Mouse (Mus musculus) testis, adult 2 months (tissue): ENCODE data around the gene Cdc42bpa.

ENCODE experiments used
- CTCF ChIP-seq: fragments of 200-500 bp; IDR thresholded peaks from 2 replicates; pipeline ENCODE4 v1.5.1; 2012; ENCODE audit warnings: low read depth, mild to moderate bottlenecking, inconsistent platforms, low read length, moderate library complexity; ENCODE audit not compliant: control insufficient read depth, insufficient read depth, insufficient replicate concordance
- POLR2A ChIP-seq: fragments of 200-500 bp; IDR thresholded peaks from 2 replicates; pipeline ENCODE4 v1.6.1; 2012; ENCODE audit warnings: low read depth, mild to moderate bottlenecking, inconsistent platforms, low read length, moderate library complexity; ENCODE audit not compliant: control insufficient read depth

DNA sequence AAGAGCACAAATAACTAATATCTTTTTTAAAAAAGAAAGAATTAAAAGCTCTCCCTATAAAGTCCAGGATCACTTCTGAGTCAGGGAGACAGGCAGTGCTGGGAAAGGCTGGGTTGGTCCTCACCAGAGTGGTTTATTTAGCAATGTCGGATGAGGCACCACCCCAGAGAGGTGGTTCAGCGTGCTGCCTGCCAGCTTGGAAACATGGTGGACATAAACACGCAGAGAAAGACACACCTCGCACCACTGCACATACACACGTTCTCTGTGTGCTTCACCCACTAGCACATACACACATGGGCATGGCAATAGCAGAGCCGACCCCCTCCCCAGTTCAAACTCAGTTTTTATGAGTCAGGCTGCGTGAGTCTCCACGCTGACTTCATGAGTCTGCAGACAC lies 230.8 kb downstream of the Cdc42bpa start:
- TF ChIP-seq CTCF = no peak
- TF ChIP-seq POLR2A = no peak
